Mouse (Mus musculus): Measurements from ENCODE around the gene Pigk. TPM values are rescaled to one million over a fixed set of nuclear protein-coding genes. Genes with fewer than 3 reads are reported as not detected.

Gene Pigk
- polyA plus RNA-seq, 1 experiment from 2014 or later, result 23.8 TPM

GRCm38 (mm10) chr3:152815110-152815509 lies 101.2 kb downstream of the Pigk start:
- Histone ChIP-seq H3K4me1 (ENCODE audit: insufficient read depth) (0 out of 2 replicates have a peak, but pooled peaks cover 3% of the 10 kb centered on the region), H3K27me3 (ENCODE audit: insufficient read depth, low read length) (no peaks in the 10 kb centered on the region), H3K4me2 (ENCODE audit: low read depth, low read length) (no peak overlapping the region), H3K27ac (ENCODE audit: low read depth) (no peak overlapping the region), H3K4me3 (ENCODE audit: low read depth, low read length) (no peak overlapping the region), H3K9me3 (ENCODE audit: low read length) (no peaks in the 10 kb centered on the region), H3K9ac (replicated peaks) (no peak overlapping the region), H3K36me3 (replicated peaks; ENCODE audit: insufficient read depth, low read length) (no peaks in the 10 kb centered on the region)
- 65% methylated on average over 5 of the region's 5 CpGs for WGBS (ENCODE audit: insufficient replicate concordance)
- ATAC-seq (no peak), DNase-seq (no peak)
- TF ChIP-seq EP300 (IDR thresholded peaks at IDR 0.05; ENCODE audit: low read depth) (no peak), CTCF (IDR thresholded peaks at IDR 0.05; ENCODE audit: low read depth) (no peak)

GRCm38 (mm10) chr3:152820406-152820805 lies 106.5 kb downstream of the Pigk start:
- ATAC-seq (no peak), DNase-seq (no peak)
- Histone ChIP-seq H3K27ac (ENCODE audit: low read depth) (no peak overlapping the region), H3K27me3 (ENCODE audit: insufficient read depth, low read length) (no peaks in the 10 kb centered on the region), H3K4me1 (ENCODE audit: insufficient read depth) (no peaks in the 10 kb centered on the region), H3K9me3 (ENCODE audit: low read length) (no peaks in the 10 kb centered on the region), H3K4me3 (ENCODE audit: low read depth, low read length) (no peak overlapping the region), H3K9ac (replicated peaks) (no peak overlapping the region), H3K36me3 (replicated peaks; ENCODE audit: insufficient read depth, low read length) (no peaks in the 10 kb centered on the region), H3K4me2 (ENCODE audit: low read depth, low read length) (no peak overlapping the region)
- 35% methylated on average over 3 of the region's 3 CpGs for WGBS (ENCODE audit: insufficient replicate concordance)
- TF ChIP-seq EP300 (IDR thresholded peaks at IDR 0.05; ENCODE audit: low read depth), result no peak
- no peak for TF ChIP-seq CTCF (IDR thresholded peaks at IDR 0.05; ENCODE audit: low read depth)

GRCm38 (mm10) chr3:152821202-152821601 lies 107.3 kb downstream of the Pigk start:
- no peak overlapping the region for H3K9ac ChIP-seq (replicated peaks)
- TF ChIP-seq EP300 (IDR thresholded peaks at IDR 0.05; ENCODE audit: low read depth) (no peak), CTCF (IDR thresholded peaks at IDR 0.05; ENCODE audit: low read depth) (no peak)
- H3K4me1 ChIP-seq (ENCODE audit: insufficient read depth), result no peaks in the 10 kb centered on the region
- no peak overlapping the region for H3K4me3 ChIP-seq (ENCODE audit: low read depth, low read length)
- no peak for ATAC-seq
- 52% methylated on average over 14 of the region's 14 CpGs for WGBS (ENCODE audit: insufficient replicate concordance)
- no peaks in the 10 kb centered on the region for H3K9me3 ChIP-seq (ENCODE audit: low read length)
- no peak overlapping the region for H3K4me2 ChIP-seq (ENCODE audit: low read depth, low read length)
- H3K27ac ChIP-seq (ENCODE audit: low read depth), result no peak overlapping the region
- no peaks in the 10 kb centered on the region for H3K36me3 ChIP-seq (replicated peaks; ENCODE audit: insufficient read depth, low read length)
- H3K27me3 ChIP-seq (ENCODE audit: insufficient read depth, low read length), result no peaks in the 10 kb centered on the region
- peak; percentile 74 for DNase-seq

- H3K27me3 ChIP-seq (ENCODE audit: insufficient read depth, low read length), result no peaks in the 10 kb centered on the region
- H3K9me3 ChIP-seq (ENCODE audit: low read length), result no peaks in the 10 kb centered on the region
- H3K9ac ChIP-seq (replicated peaks), result no peak overlapping the region
- no peak overlapping the region for H3K4me3 ChIP-seq (ENCODE audit: low read depth, low read length)
- no peaks in the 10 kb centered on the region for H3K36me3 ChIP-seq (replicated peaks; ENCODE audit: insufficient read depth, low read length)
- no peak for DNase-seq
- WGBS (ENCODE audit: insufficient replicate concordance), result 64% methylated on average over 3 of the region's 3 CpGs
- TF ChIP-seq CTCF (IDR thresholded peaks at IDR 0.05; ENCODE audit: low read depth) (no peak), EP300 (IDR thresholded peaks at IDR 0.05; ENCODE audit: low read depth) (no peak)
- no peaks in the 10 kb centered on the region for H3K4me1 ChIP-seq (ENCODE audit: insufficient read depth)
- no peak overlapping the region for H3K4me2 ChIP-seq (ENCODE audit: low read depth, low read length)
- ATAC-seq, result no peak
- no peak overlapping the region for H3K27ac ChIP-seq (ENCODE audit: low read depth)
Observed at GRCm38 (mm10) chr3:152831377-152831776, 117.5 kb downstream of the Pigk start.

GRCm38 (mm10) chr3:152831974-152832373 lies 118.1 kb downstream of the Pigk start:
- TF ChIP-seq EP300 (IDR thresholded peaks at IDR 0.05; ENCODE audit: low read depth) (no peak), CTCF (IDR thresholded peaks at IDR 0.05; ENCODE audit: low read depth) (no peak)
- ATAC-seq (no peak), DNase-seq (no peak)
- H3K4me3 ChIP-seq (ENCODE audit: low read depth, low read length), result no peak overlapping the region
- no peaks in the 10 kb centered on the region for H3K9me3 ChIP-seq (ENCODE audit: low read length)
- 78% methylated on average over 9 of the region's 9 CpGs for whole genome bisulfite sequencing (ENCODE audit: insufficient replicate concordance)
- no peaks in the 10 kb centered on the region for H3K36me3 ChIP-seq (replicated peaks; ENCODE audit: insufficient read depth, low read length)
- H3K4me2 ChIP-seq (ENCODE audit: low read depth, low read length), result no peak overlapping the region
- no peaks in the 10 kb centered on the region for H3K27me3 ChIP-seq (ENCODE audit: insufficient read depth, low read length)
- no peaks in the 10 kb centered on the region for H3K4me1 ChIP-seq (ENCODE audit: insufficient read depth)
- H3K27ac ChIP-seq (ENCODE audit: low read depth), result no peak overlapping the region
- no peak overlapping the region for H3K9ac ChIP-seq (replicated peaks)

GRCm38 (mm10) chr3:152832436-152832835 lies 118.5 kb downstream of the Pigk start:
- no peak overlapping the region for H3K27ac ChIP-seq (ENCODE audit: low read depth)
- no peaks in the 10 kb centered on the region for H3K4me1 ChIP-seq (ENCODE audit: insufficient read depth)
- 84% methylated on average over 4 of the region's 4 CpGs for WGBS (ENCODE audit: insufficient replicate concordance)
- H3K9me3 ChIP-seq (ENCODE audit: low read length), result no peaks in the 10 kb centered on the region
- no peaks in the 10 kb centered on the region for H3K27me3 ChIP-seq (ENCODE audit: insufficient read depth, low read length)
- H3K4me3 ChIP-seq (ENCODE audit: low read depth, low read length), result no peak overlapping the region
- no peak for TF ChIP-seq CTCF (IDR thresholded peaks at IDR 0.05; ENCODE audit: low read depth)
- no peak for TF ChIP-seq EP300 (IDR thresholded peaks at IDR 0.05; ENCODE audit: low read depth)
- no peak overlapping the region for H3K9ac ChIP-seq (replicated peaks)
- ATAC-seq (no peak), DNase-seq (no peak)
- no peaks in the 10 kb centered on the region for H3K36me3 ChIP-seq (replicated peaks; ENCODE audit: insufficient read depth, low read length)
- H3K4me2 ChIP-seq (ENCODE audit: low read depth, low read length), result no peak overlapping the region

GRCm38 (mm10) chr3:152837407-152837806 lies 123.5 kb downstream of the Pigk start:
- no peak for ATAC-seq
- no peak overlapping the region for H3K27ac ChIP-seq (ENCODE audit: low read depth)
- 64% methylated on average over 2 of the region's 2 CpGs for WGBS (ENCODE audit: insufficient replicate concordance)

More at GRCm38 (mm10) chr3:152837407-152837806, 123.5 kb downstream of the Pigk start:
- Histone ChIP-seq H3K4me2 (ENCODE audit: low read depth, low read length) (no peak overlapping the region), H3K27me3 (ENCODE audit: insufficient read depth, low read length) (no peaks in the 10 kb centered on the region), H3K36me3 (replicated peaks; ENCODE audit: insufficient read depth, low read length) (no peaks in the 10 kb centered on the region), H3K9me3 (ENCODE audit: low read length) (no peaks in the 10 kb centered on the region), H3K9ac (replicated peaks) (no peak overlapping the region), H3K4me1 (ENCODE audit: insufficient read depth) (no peaks in the 10 kb centered on the region), H3K4me3 (ENCODE audit: low read depth, low read length) (no peak overlapping the region)
- DNase-seq, result no peak
- TF ChIP-seq CTCF (IDR thresholded peaks at IDR 0.05; ENCODE audit: low read depth) (no peak), EP300 (IDR thresholded peaks at IDR 0.05; ENCODE audit: low read depth) (no peak)
